ENCODE assay signal across 8 mouse cellular contexts in the genomic region with DNA sequence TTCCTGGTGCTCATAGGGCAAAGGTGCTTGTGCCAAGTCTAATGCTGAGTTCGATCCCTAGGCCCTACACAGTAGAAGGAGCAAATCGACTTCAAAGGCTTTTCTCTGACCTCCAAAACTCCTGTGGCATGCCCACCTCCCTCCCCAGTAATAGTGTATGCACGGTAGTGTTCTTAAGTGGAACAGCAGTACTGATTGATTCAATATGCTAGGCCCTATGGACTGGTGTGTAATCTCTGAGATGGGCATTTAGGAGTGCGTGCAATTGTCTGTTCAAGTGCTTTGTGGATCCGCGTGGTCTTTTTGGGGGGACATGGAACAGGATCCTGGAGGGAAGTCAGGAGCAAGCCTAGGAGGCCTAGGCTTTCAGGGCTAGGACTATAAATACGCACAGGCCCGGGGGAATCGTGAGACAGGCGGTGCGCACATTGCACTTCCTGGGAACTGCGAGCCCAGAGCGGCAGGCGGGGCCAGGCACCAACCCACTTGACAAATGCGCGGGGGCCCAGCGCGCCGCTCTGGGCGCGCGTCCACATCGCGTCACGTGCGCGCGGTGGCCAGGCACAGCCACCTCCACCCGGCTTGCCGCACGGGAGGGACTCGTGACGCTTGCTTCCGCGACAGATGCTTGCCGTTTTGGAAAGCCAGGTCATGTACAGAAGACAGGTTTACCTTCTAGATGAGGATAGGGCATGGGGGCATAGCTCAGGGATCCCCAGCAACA. TPM values are rescaled to one million over a fixed set of nuclear protein-coding genes. Genes with fewer than 3 reads are reported as not detected.
A peak's percentile ranks its signal among the peaks of the same experiment; 100 is the strongest.
DNase-seq lines count a peak whose midpoint lies in the region; ATAC-seq lines count a peak whose summit lies in the region.

No protein-coding gene starts in this region.

- H3K79me2 ChIP-seq in macrophage (ENCODE audit: inconsistent target), result no peaks in the 10 kb centered on the region

- peak overlapping the region; percentile 49 for H3K4me3 ChIP-seq in hindbrain, embryonic 16.5 days (ENCODE audit: low read length)
- peak overlapping the region; percentile 53 for H3K4me3 ChIP-seq in macrophage (ENCODE audit: inconsistent target)

- peak overlapping the region; percentile 74 for H3K4me2 ChIP-seq in hindbrain, embryonic 16.5 days (ENCODE audit: low read length)

- no peaks in the 10 kb centered on the region for H3K27me3 ChIP-seq in hindbrain, embryonic 16.5 days (replicated peaks; ENCODE audit: control insufficient read depth, insufficient read depth, low read length)

- H3K9ac ChIP-seq in hindbrain, embryonic 16.5 days (ENCODE audit: low read depth, low read length), result peak overlapping the region; percentile 65

- no peaks in the 10 kb centered on the region for H3K36me3 ChIP-seq in hindbrain, embryonic 16.5 days (ENCODE audit: control insufficient read depth, insufficient read depth, low read length)
- H3K36me3 ChIP-seq in macrophage (ENCODE audit: inconsistent target), result no peaks in the 10 kb centered on the region

- H3K27ac ChIP-seq in hindbrain, embryonic 16.5 days (ENCODE audit: low read depth, low read length), result peak overlapping the region; percentile 73
- peak overlapping the region; percentile 83 for H3K27ac ChIP-seq in macrophage

- H3K4me1 ChIP-seq in hindbrain, embryonic 16.5 days (ENCODE audit: control insufficient read depth, insufficient read depth, low read depth, low read length), result peaks cover 7% of the 10 kb centered on the region

- H3K9me3 ChIP-seq in hindbrain, embryonic 16.5 days (ENCODE audit: control insufficient read depth, low read length), result no peaks in the 10 kb centered on the region

- peak; percentile 54 for DNase-seq in WW6 (ENCODE audit: low read depth, low spot score)
- peak; percentile 67 to 87 for DNase-seq in cerebellum, postnatal 4 days (ENCODE audit: low spot score in 2 of 2)
- peak; percentile 95 for DNase-seq in gastrocnemius, adult 18-20 months (ENCODE audit: low spot score)
- peak; percentile 90 to 96 for DNase-seq in left cerebral cortex, adult 18-20 months (ENCODE audit: low spot score in 2 of 2)
- DNase-seq in right cerebral cortex, adult 18-20 months, result peak; percentile 97
- DNase-seq in urinary bladder, postnatal 10 days (ENCODE audit: low spot score), result peak; percentile 45

- WGBS in hindbrain, embryonic 16.5 days, result 3% methylated on average over 36 of the region's 36 CpGs
- WGBS in macrophage (ENCODE audit: missing documents), result 7% methylated on average over 36 of the region's 36 CpGs

- peak; percentile 98 for ATAC-seq in hindbrain, embryonic 16.5 days

RNA-seq across cellular contexts. Expression of gene Hnrnpu, which starts 31.1 kb away (rescaled TPM):
- total RNA-seq in gastrocnemius, adult 18-20 months (2021), result 100 to 1,000 TPM; 101 to 152 TPM
- 162 and 180 TPM in 2 replicates for polyA plus RNA-seq in hindbrain, embryonic 16.5 days (2015; fragmentation: Nextera tagmentation; extraction: Ambion mirVana)
- 100 to 1,000 TPM; 419 to 428 TPM for total RNA-seq in left cerebral cortex, adult 18-20 months (2021)
- total RNA-seq in macrophage (2018; cell fraction: chromatin; rRNA removed), result 1,000 to 10,000 TPM in 7 of 26 experiments, 100 to 1,000 TPM in 19; 385 to 1,117 (median 874) TPM
- total RNA-seq in macrophage (2018; cell fraction: cytosol; rRNA removed), result 100 to 1,000 TPM; 206 to 314 (median 259) TPM
- 100 to 1,000 TPM; 322 to 777 (median 453) TPM for total RNA-seq in macrophage (2018; cell fraction: nucleus; rRNA removed)
- 232 to 437 TPM (median 252 TPM) in 3 replicates for polyA plus RNA-seq in macrophage (2018)

RNA-seq across cellular contexts. Expression of gene Efcab2, which starts 37.2 kb away (rescaled TPM):
- total RNA-seq in gastrocnemius, adult 18-20 months (2021), result 10 to 100 TPM; 12.5 to 14.0 TPM
- polyA plus RNA-seq in hindbrain, embryonic 16.5 days (2015; fragmentation: Nextera tagmentation; extraction: Ambion mirVana), result 12.4 and 13.3 TPM in 2 replicates
- 10 to 100 TPM in 1 of 2 experiments, 1 to 10 TPM in 1; 9.9 to 12.1 TPM for total RNA-seq in left cerebral cortex, adult 18-20 months (2021)
- 1 to 10 TPM in 22 of 26 experiments, under 1 TPM in 4; 0.34 to 6.8 (median 3.0) TPM for total RNA-seq in macrophage (2018; cell fraction: chromatin; rRNA removed)
- total RNA-seq in macrophage (2018; cell fraction: cytosol; rRNA removed), result 1 to 10 TPM; 1.1 to 2.3 (median 1.7) TPM
- total RNA-seq in macrophage (2018; cell fraction: nucleus; rRNA removed), result 1 to 10 TPM in 22 of 26 experiments, under 1 TPM in 4; 0.63 to 6.0 (median 2.1) TPM
- polyA plus RNA-seq in macrophage (2018), result 1.7 to 3.6 TPM (median 2.0 TPM) in 3 replicates

RNA-seq across cellular contexts. Expression of gene Cox20, which starts 49.8 kb away (rescaled TPM):
- total RNA-seq in gastrocnemius, adult 18-20 months (2021), result 10 to 100 TPM; 43.1 to 45.2 TPM
- polyA plus RNA-seq in hindbrain, embryonic 16.5 days (2015; fragmentation: Nextera tagmentation; extraction: Ambion mirVana), result 91.0 and 97.8 TPM in 2 replicates
- total RNA-seq in left cerebral cortex, adult 18-20 months (2021), result 10 to 100 TPM; 33.1 to 34.6 TPM
- total RNA-seq in macrophage (2018; cell fraction: chromatin; rRNA removed), result 10 to 100 TPM; 16.8 to 61.0 (median 32.9) TPM
- total RNA-seq in macrophage (2018; cell fraction: cytosol; rRNA removed), result 10 to 100 TPM; 34.3 to 81.9 (median 59.2) TPM
- 10 to 100 TPM; 16.1 to 88.2 (median 31.3) TPM for total RNA-seq in macrophage (2018; cell fraction: nucleus; rRNA removed)
- 51.8 to 122 TPM (median 57.3 TPM) in 3 replicates for polyA plus RNA-seq in macrophage (2018)

Comparison
In these comparisons a context has a peak if more than half of its experiments do, and no peak if none do; other contexts are left out.
1. Peak in every context shown above with its lines: DNase-seq, ATAC-seq, H3K4me3 ChIP-seq and H3K27ac ChIP-seq.
2. DNase-seq: peak in every context shown above with its lines; median percentile 97 in right cerebral cortex, adult 18-20 months; 95 in gastrocnemius, adult 18-20 months; 93 in left cerebral cortex, adult 18-20 months; 77 in cerebellum, postnatal 4 days; 54 in WW6; 45 in urinary bladder, postnatal 10 days.